Mouse (Mus musculus) heart, embryonic 12.5 days (tissue): ENCODE measurements around the gene Hipk2. TPM values are rescaled to one million over a fixed set of nuclear protein-coding genes. Genes with fewer than 3 reads are reported as not detected.
A peak's percentile ranks its signal among the peaks of the same experiment; 100 is the strongest.
"Not testable (repeated sequence)": the region's sequence is repeated elsewhere in the genome, so short reads cannot be mapped to it uniquely, and the experiment has no call there.

Source experiments
- ATAC-seq: fragments of 200-750 bp; cut with Nextera tagmentation; 2 replicates; pipeline ENCODE4 v1.8.0; 2017; ENCODE audit warnings: moderate TSS enrichment, moderate library complexity; ENCODE audit not compliant: insufficient number of reproducible peaks, low FRiP score
- H3K27ac ChIP-seq: fragments of 300-500 bp; sonication (generic); 2 replicates; pipeline ENCODE4 v1.5.1; 2016; ENCODE audit warnings: mild to moderate bottlenecking, moderate library complexity; ENCODE audit not compliant: poor library complexity, severe bottlenecking
- H3K27me3 ChIP-seq: fragments of 300-500 bp; sonication (generic); replicated peaks from 2 replicates; pipeline ENCODE4 v1.6.1; 2016; ENCODE audit warnings: mild to moderate bottlenecking, moderate library complexity
- H3K36me3 ChIP-seq: fragments of 300-500 bp; sonication (generic); 2 replicates; pipeline ENCODE4 v1.6.1; 2016; ENCODE audit warnings: mild to moderate bottlenecking, moderate library complexity
- H3K4me1 ChIP-seq: fragments of 300-500 bp; sonication (generic); replicated peaks from 2 replicates; pipeline ENCODE4 v1.6.1; 2016; ENCODE audit warnings: mild to moderate bottlenecking
- H3K4me2 ChIP-seq: fragments of 300-500 bp; sonication (generic); 2 replicates; pipeline ENCODE4 v1.6.1; 2016; ENCODE audit warnings: mild to moderate bottlenecking, moderate library complexity
- H3K4me3 ChIP-seq: fragments of 300-500 bp; sonication (generic); 2 replicates; pipeline ENCODE4 v1.5.1; 2016; ENCODE audit warnings: mild to moderate bottlenecking
- H3K9ac ChIP-seq: fragments of 300-500 bp; sonication (generic); 2 replicates; pipeline ENCODE4 v1.6.1; 2016; ENCODE audit warnings: mild to moderate bottlenecking, moderate library complexity
- H3K9me3 ChIP-seq: fragments of 300-500 bp; sonication (generic); replicated peaks from 2 replicates; pipeline ENCODE4 v1.6.1; 2016; ENCODE audit warnings: mild to moderate bottlenecking, moderate library complexity
- WGBS: fragments of 180-500 bp; shearing (Covaris S2); methylation state at CpG from one replicate; pipeline ENCODE4 v1.1.7; 2016; 5-methylcytosine and 5-hydroxymethylcytosine counted together
- polyA plus RNA-seq: library from polyadenylated mRNA; unstranded; fragments of >200 nt; fragmentation: Nextera tagmentation; extraction: Ambion mirVana; gene quantifications from 2 replicates; pipeline ENCODE4 v1.2.1, GENCODE M21; 2016

Gene Hipk2
- polyA plus RNA-seq, 1 experiment from 2014 or later: 12.5 TPM

- ATAC-seq: no peak
- peaks cover 12% of the 10 kb centered on the region for H3K4me1 ChIP-seq
- no peaks in the 10 kb centered on the region for H3K9me3 ChIP-seq
- no peak overlapping the region for H3K27ac ChIP-seq
- no peaks in the 10 kb centered on the region for H3K36me3 ChIP-seq
- no peak overlapping the region for H3K4me3 ChIP-seq
- H3K4me2 ChIP-seq: peak overlapping the region; percentile 36
- H3K9ac ChIP-seq: no peak overlapping the region
- 36% methylated on average over 6 of the region's 6 CpGs for WGBS
- H3K27me3 ChIP-seq: peaks cover 4% of the 10 kb centered on the region
Measured at GRCm38 (mm10) chr6:38676217-38676616, 199.7 kb downstream of the Hipk2 start.

- Histone ChIP-seq H3K9ac (no peak overlapping the region), H3K9me3 (no peaks in the 10 kb centered on the region), H3K4me3 (no peak overlapping the region), H3K36me3 (no peaks in the 10 kb centered on the region), H3K4me2 (no peak overlapping the region), H3K27me3 (peaks cover 7% of the 10 kb centered on the region; the same call in 1 of the 2 replicates), H3K27ac (no peak overlapping the region), H3K4me1 (peaks cover 12% of the 10 kb centered on the region)
- WGBS: 78% methylated on average over 3 of the region's 3 CpGs
- no peak for ATAC-seq
Measured at GRCm38 (mm10) chr6:38672011-38672410, 204.0 kb downstream of the Hipk2 start.

GRCm38 (mm10) chr6:38671270-38671669 is 204.7 kb downstream of the Hipk2 start:
- WGBS: 79% methylated on average over 7 of the region's 7 CpGs
- H3K4me2 ChIP-seq: no peak overlapping the region
- ATAC-seq: no peak
- peaks cover 7% of the 10 kb centered on the region; the same call in 1 of the 2 replicates for H3K27me3 ChIP-seq
- H3K4me1 ChIP-seq: peaks cover 5% of the 10 kb centered on the region
- no peaks in the 10 kb centered on the region for H3K36me3 ChIP-seq
- no peak overlapping the region for H3K4me3 ChIP-seq
- no peak overlapping the region for H3K27ac ChIP-seq
- no peaks in the 10 kb centered on the region for H3K9me3 ChIP-seq
- H3K9ac ChIP-seq: no peak overlapping the region

GRCm38 (mm10) chr6:38670488-38670887 is 205.5 kb downstream of the Hipk2 start:
- not testable (repeated sequence) for H3K4me1 ChIP-seq

GRCm38 (mm10) chr6:38669580-38669979 is 206.4 kb downstream of the Hipk2 start:
- Histone ChIP-seq H3K9ac (no peak overlapping the region), H3K9me3 (no peaks in the 10 kb centered on the region), H3K36me3 (no peaks in the 10 kb centered on the region), H3K4me2 (no peak overlapping the region), H3K4me1 (0 out of 2 replicates have a peak, but pooled peaks cover 7% of the 10 kb centered on the region), H3K4me3 (no peak overlapping the region), H3K27ac (no peak overlapping the region), H3K27me3 (peaks cover 17% of the 10 kb centered on the region)
- WGBS: 44% methylated on average over 6 of the region's 6 CpGs
- ATAC-seq: no peak

More at GRCm38 (mm10) chr6:38670488-38670887, 205.5 kb downstream of the Hipk2 start:
- not testable (repeated sequence) for ATAC-seq, H3K27ac ChIP-seq, H3K27me3 ChIP-seq, H3K4me2 ChIP-seq, H3K9ac ChIP-seq, H3K9me3 ChIP-seq, H3K4me3 ChIP-seq, H3K36me3 ChIP-seq
- WGBS: 85% methylated on average over 1 of the region's 1 CpGs

GRCm38 (mm10) chr6:38662714-38663615 is 213.0 kb downstream of the Hipk2 start, which contains the start of gene Clec2l:
Clec2l (plus strand) TSS chr6:38663069.
- Histone ChIP-seq H3K9ac (peak within 1 kb of the TSS; percentile 75), H3K27ac (no peak within 1 kb of the TSS), H3K9me3 (no peaks in the 10 kb centered on the region), H3K4me2 (peak within 1 kb of the TSS; percentile 96), H3K27me3 (peaks cover 61% of the 10 kb centered on the region), H3K36me3 (no peaks in the 10 kb centered on the region), H3K4me3 (peak within 1 kb of the TSS; percentile 68), H3K4me1 (0 out of 2 replicates have a peak, but pooled peaks cover 9% of the 10 kb centered on the region)
- peak; percentile 68 for ATAC-seq
- 2% methylated on average over 84 of the region's 84 CpGs for WGBS

- H3K9me3 ChIP-seq: no peaks in the 10 kb centered on the region
- H3K27ac ChIP-seq: no peak overlapping the region
- H3K4me1 ChIP-seq: 0 out of 2 replicates have a peak, but pooled peaks cover 9% of the 10 kb centered on the region
- H3K4me3 ChIP-seq: no peak overlapping the region
- no peaks in the 10 kb centered on the region for H3K36me3 ChIP-seq
- no peak overlapping the region for H3K4me2 ChIP-seq
- no peak overlapping the region for H3K9ac ChIP-seq
- H3K27me3 ChIP-seq: peaks cover 58% of the 10 kb centered on the region
- WGBS: 68% methylated on average over 4 of the region's 4 CpGs
- ATAC-seq: no peak
Measured at GRCm38 (mm10) chr6:38661626-38662025, 214.3 kb downstream of the Hipk2 start.

GRCm38 (mm10) chr6:38650263-38650937 is 225.6 kb downstream of the Hipk2 start:
- 34% methylated on average over 14 of the region's 14 CpGs for WGBS
- no peak overlapping the region for H3K9ac ChIP-seq
- no peak for ATAC-seq

GRCm38 (mm10) chr6:38649545-38649944 is 226.4 kb downstream of the Hipk2 start:
- H3K9me3 ChIP-seq: no peaks in the 10 kb centered on the region

More at GRCm38 (mm10) chr6:38650263-38650937, 225.6 kb downstream of the Hipk2 start:
- Histone ChIP-seq H3K4me3 (no peak overlapping the region), H3K36me3 (no peaks in the 10 kb centered on the region), H3K9me3 (no peaks in the 10 kb centered on the region), H3K27ac (no peak overlapping the region), H3K4me2 (no peak overlapping the region), H3K4me1 (no peaks in the 10 kb centered on the region), H3K27me3 (no peaks in the 10 kb centered on the region)

More at GRCm38 (mm10) chr6:38649545-38649944, 226.4 kb downstream of the Hipk2 start:
- 67% methylated on average over 3 of the region's 3 CpGs for WGBS
- H3K9ac ChIP-seq: no peak overlapping the region
- H3K4me1 ChIP-seq: no peaks in the 10 kb centered on the region
- H3K4me2 ChIP-seq: no peak overlapping the region
- no peak overlapping the region for H3K4me3 ChIP-seq
- no peaks in the 10 kb centered on the region for H3K27me3 ChIP-seq
- ATAC-seq: no peak
- no peak overlapping the region for H3K27ac ChIP-seq
- no peaks in the 10 kb centered on the region for H3K36me3 ChIP-seq
